31 mouse cellular contexts compared by ENCODE assay signal in genomic region chr12:103966761-103967160, GRCm38 (mm10). TPM values are rescaled to one million over a fixed set of nuclear protein-coding genes. Genes with fewer than 3 reads are reported as not detected.
"Had no signal": no experiment of that assay in that cellular context is flagged by ENCODE, and none has a peak within 500 bp of the region (broad histone marks: within the 10 kb centered on the region; RNA-seq: fewer than 3 reads in every experiment).

No protein-coding gene starts in this region.

- H3K27me3 ChIP-seq: heart, embryonic 12.5 days; hindbrain, embryonic 13.5 days; hindbrain, embryonic 15.5 days; kidney, embryonic 15.5 days; limb, embryonic 13.5 days; limb, embryonic 15.5 days; liver, embryonic 13.5 days had no signal

- H3K9me3 ChIP-seq: heart, embryonic 10.5 days; hindbrain, embryonic 13.5 days; hindbrain, embryonic 15.5 days; kidney, embryonic 15.5 days; limb, embryonic 13.5 days; limb, embryonic 15.5 days had no signal

- H3K4me3 ChIP-seq: gastrocnemius, adult 2 months; heart, embryonic 10.5 days; heart, embryonic 12.5 days; hindbrain, embryonic 10.5 days; hindbrain, embryonic 13.5 days; hindbrain, embryonic 15.5 days; kidney, embryonic 15.5 days; limb, embryonic 13.5 days; limb, embryonic 15.5 days; liver, embryonic 13.5 days had no signal

- H3K36me3 ChIP-seq: heart, embryonic 10.5 days; heart, embryonic 12.5 days; hindbrain, embryonic 10.5 days; hindbrain, embryonic 13.5 days; hindbrain, embryonic 15.5 days; kidney, embryonic 15.5 days; limb, embryonic 13.5 days; limb, embryonic 15.5 days; liver, embryonic 13.5 days had no signal

- H3K4me1 ChIP-seq: heart, embryonic 10.5 days; heart, embryonic 12.5 days; hindbrain, embryonic 10.5 days; hindbrain, embryonic 13.5 days; hindbrain, embryonic 15.5 days; limb, embryonic 13.5 days; limb, embryonic 15.5 days had no signal

- ATAC-seq: hindbrain, postnatal 0 days; intestine, embryonic 16.5 days had no signal

- H3K27ac ChIP-seq: gastrocnemius, adult 2 months; heart, embryonic 10.5 days; hindbrain, embryonic 10.5 days; hindbrain, embryonic 13.5 days; hindbrain, embryonic 15.5 days; hindbrain, postnatal 0 days; kidney, embryonic 15.5 days; kidney, postnatal 0 days; limb, embryonic 13.5 days; limb, embryonic 15.5 days; liver, embryonic 13.5 days had no signal

- DNase-seq: gastrocnemius, adult 2 months; gastrocnemius, postnatal 10 days; gastrocnemius, postnatal 25 days; heart, adult 18-20 months; heart, postnatal 10 days; heart, postnatal 4 days; kidney, adult 11 months; kidney, adult 2 months; kidney, adult 9 months; kidney, postnatal 14 days; kidney, postnatal 36 days; layer of hippocampus, adult 9-11 months; layer of hippocampus, postnatal 36 days; left cerebral cortex, postnatal 4 days; liver, embryonic 13.5 days had no signal

- H3K4me2 ChIP-seq: heart, embryonic 12.5 days; hindbrain, embryonic 13.5 days; hindbrain, embryonic 15.5 days; kidney, embryonic 15.5 days; limb, embryonic 13.5 days; limb, embryonic 15.5 days; liver, embryonic 11.5 days; liver, embryonic 13.5 days had no signal

- H3K9ac ChIP-seq: heart, embryonic 12.5 days; hindbrain, embryonic 13.5 days; hindbrain, embryonic 15.5 days; kidney, embryonic 15.5 days; limb, embryonic 13.5 days; limb, embryonic 15.5 days; liver, embryonic 13.5 days had no signal

RNA-seq across cellular contexts. Expression of gene Serpina1e, which starts 8.0 kb away (rescaled TPM):
- polyA plus RNA-seq: heart, embryonic 14.5 days; hindbrain, embryonic 10.5 days; hindbrain, embryonic 13.5 days; hindbrain, postnatal 0 days; limb, embryonic 11.5 days; limb, embryonic 13.5 days had no signal

RNA-seq across cellular contexts. Expression of gene Serpina11, which starts 23.0 kb away (rescaled TPM):
- polyA plus RNA-seq: heart, embryonic 12.5 days; heart, embryonic 14.5 days; heart, embryonic 16.5 days; hindbrain, embryonic 10.5 days; hindbrain, embryonic 13.5 days; hindbrain, embryonic 15.5 days; intestine, embryonic 14.5 days; kidney, embryonic 15.5 days; kidney, postnatal 0 days; limb, embryonic 11.5 days; limb, embryonic 13.5 days; limb, embryonic 15.5 days had no signal

RNA-seq across cellular contexts. Expression of gene Serpina9, which starts 46.8 kb away (rescaled TPM):
- polyA plus RNA-seq: hindbrain, embryonic 10.5 days; hindbrain, embryonic 13.5 days; kidney, adult 2 months; kidney, embryonic 15.5 days; kidney, postnatal 0 days; limb, embryonic 11.5 days; limb, embryonic 13.5 days; liver, embryonic 11.5 days; liver, embryonic 13.5 days had no signal
